Mouse (Mus musculus) heart, postnatal 0 days (tissue): ENCODE data around the gene Treml2. TPM values are rescaled to one million over a fixed set of nuclear protein-coding genes. Genes with fewer than 3 reads are reported as not detected.
A peak's percentile ranks its signal among the peaks of the same experiment; 100 is the strongest.

Source experiments
- ATAC-seq: fragments of 200-750 bp; cut with Nextera tagmentation; 2 replicates; pipeline ENCODE4 v1.8.0; 2017; ENCODE audit warnings: low read depth, moderate number of reproducible peaks, moderate library complexity; ENCODE audit not compliant: insufficient read depth
- DNase-seq: peaks from one replicate; pipeline ENCODE4 v3.0.0-alpha.2; 2016; ENCODE audit warnings: low spot score
- H3K27ac ChIP-seq: fragments of 300-500 bp; sonication (generic); 2 replicates; pipeline ENCODE4 v1.5.1; 2014; ENCODE audit warnings: low read depth, mild to moderate bottlenecking
- H3K27me3 ChIP-seq: fragments of 300-500 bp; sonication (generic); 2 replicates; pipeline ENCODE4 v1.6.1; 2014; ENCODE audit warnings: low read length, mixed read lengths; ENCODE audit not compliant: control insufficient read depth, insufficient read depth
- H3K36me3 ChIP-seq: fragments of 300-500 bp; sonication (generic); replicated peaks from 2 replicates; pipeline ENCODE4 v1.6.1; 2014; ENCODE audit warnings: low read length, mixed read lengths; ENCODE audit not compliant: control insufficient read depth, insufficient read depth
- H3K4me1 ChIP-seq: fragments of 300-500 bp; sonication (generic); 2 replicates; pipeline ENCODE4 v1.6.1; 2014; ENCODE audit warnings: antibody characterized with exemption; ENCODE audit not compliant: control insufficient read depth, insufficient read depth
- H3K4me2 ChIP-seq: fragments of 300-500 bp; sonication (generic); 2 replicates; pipeline ENCODE4 v1.6.1; 2014; ENCODE audit warnings: low read depth, mild to moderate bottlenecking, low read length, moderate library complexity
- H3K4me3 ChIP-seq: fragments of 300-500 bp; sonication (generic); 2 replicates; pipeline ENCODE4 v1.5.1; 2014; ENCODE audit warnings: low read depth, low read length
- H3K9ac ChIP-seq: fragments of 300-500 bp; sonication (generic); replicated peaks from 2 replicates; pipeline ENCODE4 v1.6.1; 2014; ENCODE audit warnings: low read depth, low read length, mixed read lengths
- H3K9me3 ChIP-seq: fragments of 300-500 bp; sonication (generic); replicated peaks from 2 replicates; pipeline ENCODE4 v1.6.1; 2016; ENCODE audit warnings: low read length; ENCODE audit not compliant: control insufficient read depth
- CTCF ChIP-seq: IDR thresholded peaks from 2 replicates; pipeline ENCODE4 v1.5.1; 2016; ENCODE audit warnings: antibody characterized with exemption, control low read depth, low read depth
- EP300 ChIP-seq: IDR thresholded peaks from 2 replicates; pipeline ENCODE4 v1.6.1; 2016; ENCODE audit warnings: antibody characterized with exemption, low read depth
- WGBS: fragments of 180-500 bp; shearing (Covaris S2); extraction: QIAGEN DNeasy Blood & Tissue Kit; methylation state at CpG from one replicate; pipeline ENCODE4 v1.1.7; 2014; 5-methylcytosine and 5-hydroxymethylcytosine counted together
- polyA plus RNA-seq: library from polyadenylated mRNA; unstranded; fragments of >200 nt; fragmentation: Nextera tagmentation; extraction: Ambion mirVana; gene quantifications from 2 replicates; pipeline ENCODE4 v1.2.1, GENCODE M21; 2015
- total RNA-seq: library from RNA; depleted of rRNA; stranded (reverse); fragments of >200 nt; gene quantifications from 2 replicates; pipeline ENCODE4 v1.2.3, GENCODE M21; 2014; ENCODE audit warnings: low replicate concordance

The Treml2 gene
- total and polyA plus RNA-seq, 2 experiments from 2014 or later: 0.15 TPM; not detected in 1

- no peak overlapping the region for H3K9ac ChIP-seq
- TF ChIP-seq EP300 (no peak), CTCF (no peak)
- no peak overlapping the region for H3K27ac ChIP-seq
- 64% methylated on average over 4 of the region's 4 CpGs for WGBS
- H3K36me3 ChIP-seq: no peaks in the 10 kb centered on the region
- 0 out of 2 replicates have a peak, but pooled peaks cover 5% of the 10 kb centered on the region for H3K4me1 ChIP-seq
- H3K9me3 ChIP-seq: no peaks in the 10 kb centered on the region
- no peak for DNase-seq
- ATAC-seq: no peak
- no peak overlapping the region for H3K4me3 ChIP-seq
- H3K27me3 ChIP-seq: no peaks in the 10 kb centered on the region
- H3K4me2 ChIP-seq: no peak overlapping the region
Observed at GRCm38 (mm10) chr17:48279002-48279401, 20.3 kb upstream of the Treml2 start.

- Histone ChIP-seq H3K9ac (peak overlapping the region; percentile 15; the same call in 1 of the 2 replicates), H3K27ac (no peak overlapping the region), H3K27me3 (no peaks in the 10 kb centered on the region), H3K4me1 (0 out of 2 replicates have a peak, but pooled peaks cover 5% of the 10 kb centered on the region), H3K4me3 (peak overlapping the region; percentile 27), H3K36me3 (no peaks in the 10 kb centered on the region), H3K4me2 (peak overlapping the region; percentile 53), H3K9me3 (no peaks in the 10 kb centered on the region)
- 31% methylated on average over 18 of the region's 18 CpGs for WGBS
- TF ChIP-seq EP300 (no peak), CTCF (no peak)
- ATAC-seq: no peak
- DNase-seq: no peak
Observed at GRCm38 (mm10) chr17:48280943-48281738, 18.2 kb upstream of the Treml2 start.

GRCm38 (mm10) chr17:48281739-48282085 lies 17.6 kb upstream of the Treml2 start:
- H3K9me3 ChIP-seq: no peaks in the 10 kb centered on the region
- H3K9ac ChIP-seq: peak overlapping the region; percentile 15; the same call in 1 of the 2 replicates
- TF ChIP-seq CTCF: no peak
- TF ChIP-seq EP300: no peak
- ATAC-seq: no peak
- H3K27me3 ChIP-seq: no peaks in the 10 kb centered on the region
- 0 out of 2 replicates have a peak, but pooled peaks cover 5% of the 10 kb centered on the region for H3K4me1 ChIP-seq
- no peak overlapping the region for H3K27ac ChIP-seq
- H3K4me2 ChIP-seq: peak overlapping the region; percentile 53
- DNase-seq: no peak
- WGBS: 4% methylated on average over 3 of the region's 3 CpGs
- H3K4me3 ChIP-seq: peak overlapping the region; percentile 27
- no peaks in the 10 kb centered on the region for H3K36me3 ChIP-seq

GRCm38 (mm10) chr17:48286765-48287164 lies 12.5 kb upstream of the Treml2 start:
- H3K27ac ChIP-seq: no peak overlapping the region
- no peak overlapping the region for H3K4me2 ChIP-seq
- H3K4me1 ChIP-seq: 0 out of 2 replicates have a peak, but pooled peaks cover 1% of the 10 kb centered on the region
- H3K27me3 ChIP-seq: no peaks in the 10 kb centered on the region
- WGBS: 29% methylated on average over 1 of the region's 1 CpGs
- H3K9me3 ChIP-seq: 0 out of 2 replicates have a peak, but pooled peaks cover 4% of the 10 kb centered on the region
- DNase-seq (no peak), ATAC-seq (no peak)
- no peak overlapping the region for H3K9ac ChIP-seq
- H3K4me3 ChIP-seq: no peak overlapping the region
- TF ChIP-seq CTCF (peak; percentile 18; the same call in 1 of the 2 replicates), EP300 (no peak)
- no peaks in the 10 kb centered on the region for H3K36me3 ChIP-seq

DNA sequence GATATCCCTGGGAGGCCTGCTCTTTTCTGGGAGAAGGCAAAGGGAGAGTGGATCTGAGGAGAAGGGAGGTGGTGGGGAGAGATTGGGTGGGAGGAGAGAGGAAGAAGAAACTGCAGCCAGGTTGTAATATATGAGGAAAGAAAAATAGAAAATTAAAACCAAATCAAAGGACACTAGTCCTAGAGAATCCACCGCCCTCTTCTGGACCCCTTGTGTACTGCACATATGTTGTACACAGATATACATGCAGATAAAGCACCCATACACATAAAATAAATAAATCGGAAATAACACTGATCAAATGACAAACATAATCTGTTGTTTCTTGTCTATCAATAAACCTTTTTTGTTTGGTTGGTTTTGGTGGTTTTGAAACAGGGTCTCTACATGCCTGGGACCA lies 12.0 kb upstream of the Treml2 start:
- Histone ChIP-seq H3K4me3 (no peak overlapping the region), H3K27ac (no peak overlapping the region), H3K36me3 (no peaks in the 10 kb centered on the region), H3K9ac (no peak overlapping the region), H3K4me2 (no peak overlapping the region), H3K9me3 (0 out of 2 replicates have a peak, but pooled peaks cover 4% of the 10 kb centered on the region), H3K27me3 (no peaks in the 10 kb centered on the region), H3K4me1 (no peaks in the 10 kb centered on the region)
- ATAC-seq (no peak), DNase-seq (no peak)
- 53% methylated on average over 2 of the region's 2 CpGs for WGBS
- TF ChIP-seq CTCF (peak; percentile 18; the same call in 1 of the 2 replicates), EP300 (no peak)
